Mouse (Mus musculus): ENCODE measurements around the gene Lpp.

DNA sequence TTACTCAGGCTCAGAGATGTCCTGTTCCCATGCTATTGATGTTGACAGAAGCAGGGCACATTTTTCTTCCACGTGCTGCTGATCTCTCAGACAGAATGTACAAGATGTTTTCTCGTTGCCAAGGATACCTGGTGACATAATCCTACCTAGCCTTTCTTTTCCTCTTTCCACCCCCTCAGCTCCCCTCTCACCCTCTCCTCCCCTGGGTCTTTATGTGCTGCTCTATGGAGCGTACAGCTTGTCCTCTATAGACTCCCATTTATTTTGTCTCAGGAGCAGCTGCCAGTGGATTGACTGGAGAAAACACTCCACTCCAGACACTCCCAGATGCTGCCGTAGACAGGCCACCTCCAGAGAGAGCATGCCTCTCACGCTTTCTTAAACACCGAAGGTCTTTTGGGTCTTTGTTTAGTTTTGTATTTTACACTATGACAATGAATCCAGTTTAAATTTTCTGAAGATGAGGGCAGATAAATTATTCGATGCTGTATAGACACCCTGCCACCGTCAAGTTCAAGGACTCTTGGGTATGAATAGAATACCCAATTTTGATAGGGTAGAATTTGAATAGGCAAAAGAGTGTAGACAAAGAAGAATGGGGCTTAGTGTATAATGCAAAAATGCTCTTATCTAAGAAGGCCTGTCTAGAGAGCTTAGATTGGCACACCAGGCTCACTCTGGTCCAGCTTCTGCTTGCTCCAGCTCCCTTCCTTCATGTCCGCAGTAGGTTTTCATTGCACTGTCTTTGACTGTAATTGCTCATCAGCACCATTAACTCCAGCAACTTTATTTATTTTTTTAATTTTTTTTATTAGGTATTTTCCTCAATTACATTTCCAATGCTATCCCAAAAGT is 548.2 kb downstream of the Lpp start:
- no peak for TF ChIP-seq CTCF (IDR thresholded peaks at IDR 0.05; ENCODE audit: control insufficient read depth, insufficient read depth, insufficient replicate concordance, low read depth, low read length)
- TF ChIP-seq POLR2A (IDR thresholded peaks at IDR 0.05; ENCODE audit: control insufficient read depth, low read depth, low read length): no peak

Data from testis, adult 2 months (tissue).